Mouse (Mus musculus) heart, adult 2 months (tissue): ENCODE data around the gene Smurf1. TPM values are rescaled to one million over a fixed set of nuclear protein-coding genes. Genes with fewer than 3 reads are reported as not detected.
A peak's percentile ranks its signal among the peaks of the same experiment; 100 is the strongest.

Experiments
- DNase-seq, 2 experiments: peaks; one replicate each; pipeline ENCODE4 v3.0.0; 2021
- H3K27ac ChIP-seq: fragments of 200-600 bp; 2 replicates; pipeline ENCODE4 v1.8.1; 2022
- H3K27me3 ChIP-seq: fragments of 200-500 bp; 2 replicates; pipeline ENCODE4 v1.6.1; 2012; ENCODE audit warnings: mild to moderate bottlenecking, low read length, inconsistent platforms, mixed read lengths; ENCODE audit not compliant: control insufficient read depth, insufficient read depth
- H3K36me3 ChIP-seq: fragments of 200-500 bp; 2 replicates; pipeline ENCODE4 v1.6.1; 2012; ENCODE audit warnings: low read length, inconsistent platforms; ENCODE audit not compliant: control insufficient read depth, insufficient read depth
- H3K4me1 ChIP-seq: fragments of 200-500 bp; 2 replicates; pipeline ENCODE4 v1.6.1; 2011; ENCODE audit warnings: low read length; ENCODE audit not compliant: control insufficient read depth, insufficient read depth
- H3K4me3 ChIP-seq: fragments of 200-600 bp; 2 replicates; pipeline ENCODE4 v1.8.1; 2022
- H3K79me2 ChIP-seq: fragments of 200-500 bp; replicated peaks from 2 replicates; pipeline ENCODE4 v1.6.1; 2012; ENCODE audit warnings: mild to moderate bottlenecking, inconsistent platforms, low read length, moderate library complexity, mixed read lengths; ENCODE audit not compliant: control insufficient read depth, insufficient read depth
- H3K9ac ChIP-seq: fragments of 200-500 bp; 2 replicates; pipeline ENCODE4 v1.6.1; 2012; ENCODE audit warnings: low read depth, mild to moderate bottlenecking, control low read depth, inconsistent platforms, low read length, mixed read lengths
- CTCF ChIP-seq: fragments of 200-600 bp; IDR thresholded peaks from 2 replicates; pipeline ENCODE4 v1.8.1; 2022; ENCODE audit warnings: antibody characterized with exemption, mild to moderate bottlenecking, moderate library complexity
- EP300 ChIP-seq: fragments of 200-500 bp; IDR thresholded peaks from 2 replicates; pipeline ENCODE4 v1.6.1; 2011; ENCODE audit warnings: low read depth, low read length, control low read depth; ENCODE audit not compliant: insufficient read depth
- POLR2A ChIP-seq: fragments of 200-500 bp; IDR thresholded peaks from 2 replicates; pipeline ENCODE4 v1.6.1; 2011; ENCODE audit warnings: mild to moderate bottlenecking, low read depth, low read length, control low read depth; ENCODE audit not compliant: insufficient read depth
- WGBS: fragments of 180-500 bp; shearing (Covaris S2); methylation state at CpG from one replicate; pipeline ENCODE4 v1.1.7; 2018; 5-methylcytosine and 5-hydroxymethylcytosine counted together
- intact Hi-C: fragments of 180-260 bp; cut with DNase I; formaldehyde crosslinking; loops from one replicate; pipeline ENCODE4 v1.15.1; 2025
- polyA plus RNA-seq: library from polyadenylated mRNA; depleted of rRNA; stranded (reverse); fragments of >200 nt; gene quantifications from 2 replicates; pipeline ENCODE4 v1.2.3, GENCODE M21; 2012
- total RNA-seq, 2 experiments: library from RNA; stranded (reverse); gene quantifications; 2 replicates each; pipeline ENCODE4 v1.2.3; 2021

The Smurf1 gene
- total and polyA plus RNA-seq, 3 experiments = 23.1 to 27.0 (median 26.6) TPM

DNA sequence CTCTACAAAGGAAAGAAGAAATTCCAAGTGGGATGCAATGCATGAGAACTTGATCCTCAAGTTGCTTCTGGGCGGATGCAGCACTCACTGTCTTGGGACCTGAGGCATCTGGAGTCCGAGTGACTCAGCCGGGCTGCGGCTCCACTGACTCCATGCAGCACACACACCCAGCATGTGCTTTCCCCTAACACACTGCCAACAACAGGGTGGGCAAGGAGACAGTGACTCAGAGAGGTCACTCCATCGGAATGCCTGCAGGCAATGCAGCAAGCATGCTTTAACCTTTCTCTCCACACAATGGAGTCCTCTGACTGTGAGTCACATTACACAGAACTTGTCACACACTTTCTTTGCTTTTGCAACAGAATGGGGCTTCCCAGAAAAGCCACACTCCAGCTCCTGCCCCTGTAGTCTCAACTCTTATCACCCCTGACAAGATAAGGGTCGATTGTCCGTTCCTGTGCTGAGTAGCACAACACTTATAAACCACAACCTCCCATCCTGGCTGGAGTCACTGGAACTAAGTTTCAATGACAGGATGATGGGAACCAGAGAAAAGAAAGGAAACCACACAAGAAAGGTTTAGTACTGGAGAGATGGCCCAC lies 67.1 kb downstream of the Smurf1 start:
- DNase-seq = peak; percentile 51 to 71
- TF ChIP-seq EP300 = 0 out of 2 replicates have a peak, but pooled peaks have one; percentile 22
- TF ChIP-seq CTCF = 0 out of 2 replicates have a peak, but pooled peaks have one; percentile 9
- TF ChIP-seq POLR2A = no peak
- intact Hi-C loops = no loop called here
- Histone ChIP-seq H3K27ac (no peak overlapping the region; the same call in 1 of the 2 replicates), H3K4me3 (no peak overlapping the region), H3K4me1 (0 out of 2 replicates have a peak, but pooled peaks cover 1% of the 10 kb centered on the region), H3K27me3 (no peaks in the 10 kb centered on the region), H3K9ac (no peak overlapping the region), H3K79me2 (no peaks in the 10 kb centered on the region), H3K36me3 (no peaks in the 10 kb centered on the region; the same call in 1 of the 2 replicates)
- WGBS = 21% methylated on average over 7 of the region's 7 CpGs

DNA sequence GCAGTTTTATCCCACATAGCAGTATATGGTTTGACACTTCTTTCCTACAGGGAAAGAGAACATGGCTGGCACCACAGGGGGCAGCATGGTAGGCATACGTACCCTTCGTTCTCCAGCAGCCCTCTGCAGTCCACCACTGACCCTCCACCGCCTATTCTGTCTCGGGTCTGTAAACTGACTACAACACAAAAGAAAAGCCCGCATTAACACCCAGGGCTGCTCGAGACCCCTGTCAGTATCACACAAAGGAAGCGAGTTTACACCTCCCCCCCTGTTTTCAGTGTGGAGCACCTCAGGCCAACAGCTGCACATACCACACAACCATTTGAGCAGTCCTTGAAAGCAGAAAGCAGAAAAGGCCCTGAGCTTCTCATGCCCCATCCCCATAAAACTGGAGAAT lies 67.8 kb downstream of the Smurf1 start:
- Histone ChIP-seq H3K4me3 (no peak overlapping the region), H3K4me1 (0 out of 2 replicates have a peak, but pooled peaks cover 1% of the 10 kb centered on the region), H3K9ac (no peak overlapping the region), H3K36me3 (no peaks in the 10 kb centered on the region; the same call in 1 of the 2 replicates), H3K79me2 (no peaks in the 10 kb centered on the region), H3K27ac (peak overlapping the region; percentile 13; the same call in 1 of the 2 replicates), H3K27me3 (no peaks in the 10 kb centered on the region)
- no peak for DNase-seq
- WGBS = 85% methylated on average over 7 of the region's 7 CpGs
- intact Hi-C loops = no loop called here
- no peak for TF ChIP-seq EP300

DNA sequence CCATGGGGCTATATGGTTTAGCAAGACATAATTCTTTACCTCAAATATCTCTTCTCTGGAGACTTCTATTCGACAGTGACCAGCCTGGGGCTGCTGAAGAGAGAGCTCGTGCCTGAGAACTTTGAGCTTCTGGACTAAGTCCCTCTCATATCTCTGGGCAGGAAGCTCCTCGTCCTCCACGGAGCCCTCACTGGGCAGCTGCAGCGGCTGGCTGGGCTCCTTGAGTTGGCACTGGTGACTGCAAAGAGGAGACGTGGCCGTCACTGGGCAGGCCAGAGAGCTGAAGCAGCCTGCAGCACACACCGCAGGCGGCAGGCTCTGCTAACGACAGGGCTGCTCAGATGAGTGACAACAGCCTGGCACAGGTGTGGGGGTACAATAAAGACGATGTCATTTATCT lies 74.4 kb downstream of the Smurf1 start:
- Histone ChIP-seq H3K36me3 (no peaks in the 10 kb centered on the region), H3K4me1 (no peaks in the 10 kb centered on the region), H3K27me3 (no peaks in the 10 kb centered on the region), H3K9ac (no peak overlapping the region), H3K79me2 (no peaks in the 10 kb centered on the region), H3K27ac (no peak overlapping the region), H3K4me3 (no peak overlapping the region)
- no peak for DNase-seq
- WGBS = 54% methylated on average over 11 of the region's 11 CpGs
- intact Hi-C loops = no loop called here
- TF ChIP-seq EP300 (no peak), POLR2A (no peak), CTCF (no peak)

DNA sequence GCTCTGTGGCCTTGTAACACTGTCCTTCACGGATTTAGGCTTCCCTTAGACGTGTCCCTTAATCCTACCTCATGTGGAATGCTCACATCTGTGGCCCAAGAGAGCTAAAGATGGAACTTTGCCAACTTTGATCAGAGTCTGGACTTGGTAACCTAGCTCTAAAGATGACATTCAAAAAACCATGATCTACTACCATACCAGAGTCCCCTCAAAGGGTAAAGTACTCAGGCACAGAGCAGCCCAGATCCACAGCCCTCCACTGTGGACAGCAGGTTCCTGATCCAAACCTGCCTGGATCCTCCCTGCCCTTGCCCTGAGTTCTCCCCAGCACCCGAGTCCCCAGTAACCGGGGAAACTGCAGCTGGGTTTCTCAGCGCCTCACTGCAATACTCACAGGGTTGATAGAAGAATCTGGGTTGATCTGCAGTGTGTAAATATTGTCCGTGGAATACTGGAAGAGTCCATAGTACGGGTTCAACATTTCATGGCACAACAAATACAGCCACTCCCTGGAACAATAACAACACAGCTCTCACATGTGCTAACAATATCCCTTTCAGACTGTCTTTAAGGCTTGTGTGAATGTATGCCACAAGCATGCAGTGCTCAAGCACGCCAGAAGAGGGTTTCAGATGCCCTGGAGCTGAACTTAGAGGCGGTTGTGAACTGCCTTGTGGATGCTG lies 79.5 kb downstream of the Smurf1 start:
- H3K79me2 ChIP-seq = no peaks in the 10 kb centered on the region
- H3K36me3 ChIP-seq = no peaks in the 10 kb centered on the region
- no peak overlapping the region for H3K9ac ChIP-seq
- DNase-seq = no peak
- no peaks in the 10 kb centered on the region for H3K4me1 ChIP-seq
- H3K27me3 ChIP-seq = no peaks in the 10 kb centered on the region
- H3K4me3 ChIP-seq = no peak overlapping the region
- no peak for TF ChIP-seq EP300
- no peak for TF ChIP-seq CTCF
- no peak for TF ChIP-seq POLR2A
- intact Hi-C loops = loop anchor here (2.0 kb wide), 1 partner anchor 103 kb away; no protein-coding TSS in a partner anchor
- H3K27ac ChIP-seq = no peak overlapping the region
- WGBS = 91% methylated on average over 9 of the region's 9 CpGs

DNA sequence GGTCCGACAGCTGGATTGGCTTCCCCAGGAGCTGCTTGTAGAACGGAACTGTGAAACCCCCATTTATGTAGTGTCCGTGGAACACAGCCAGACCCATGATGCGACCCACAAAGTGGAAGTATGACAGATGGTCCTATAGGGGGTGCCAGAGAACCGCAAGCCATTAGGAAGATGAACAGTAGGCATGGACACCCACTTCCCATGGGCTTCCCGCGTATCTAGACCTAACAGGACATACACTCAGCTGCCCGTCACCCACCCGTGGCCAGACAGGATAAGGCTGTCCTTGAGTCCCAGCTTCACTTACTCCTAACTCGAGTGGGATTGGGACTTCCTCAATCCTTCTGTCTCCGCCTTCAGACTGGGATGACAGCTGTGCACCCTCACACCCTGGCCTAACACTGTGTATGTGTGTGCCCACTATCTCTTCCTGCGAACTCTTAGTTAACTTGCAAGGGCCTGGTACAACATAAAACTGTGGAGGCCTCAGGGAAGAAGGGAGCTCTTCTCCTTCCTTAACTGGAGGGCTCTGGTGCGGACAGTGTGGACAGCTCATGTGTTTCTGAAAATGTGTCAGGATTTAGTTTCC lies 80.9 kb downstream of the Smurf1 start:
- H3K4me1 ChIP-seq = no peaks in the 10 kb centered on the region
- H3K27me3 ChIP-seq = no peaks in the 10 kb centered on the region
- DNase-seq = no peak
- H3K4me3 ChIP-seq = no peak overlapping the region
- no peaks in the 10 kb centered on the region for H3K36me3 ChIP-seq
- no peak overlapping the region for H3K9ac ChIP-seq
- no peaks in the 10 kb centered on the region for H3K79me2 ChIP-seq
- 63% methylated on average over 13 of the region's 13 CpGs for WGBS
- no peak overlapping the region for H3K27ac ChIP-seq
- peak; percentile 64 for TF ChIP-seq CTCF
- no peak for TF ChIP-seq EP300
- intact Hi-C loops = loop anchor here (2.0 kb wide), 1 partner anchor 104 kb away; no protein-coding TSS in a partner anchor
